Mouse (Mus musculus): ENCODE results near the gene Sox9. TPM values are rescaled to one million over a fixed set of nuclear protein-coding genes. Genes with fewer than 3 reads are reported as not detected.

Sox9 gene
- total and polyA plus RNA-seq, 3 experiments: not detected

DNA sequence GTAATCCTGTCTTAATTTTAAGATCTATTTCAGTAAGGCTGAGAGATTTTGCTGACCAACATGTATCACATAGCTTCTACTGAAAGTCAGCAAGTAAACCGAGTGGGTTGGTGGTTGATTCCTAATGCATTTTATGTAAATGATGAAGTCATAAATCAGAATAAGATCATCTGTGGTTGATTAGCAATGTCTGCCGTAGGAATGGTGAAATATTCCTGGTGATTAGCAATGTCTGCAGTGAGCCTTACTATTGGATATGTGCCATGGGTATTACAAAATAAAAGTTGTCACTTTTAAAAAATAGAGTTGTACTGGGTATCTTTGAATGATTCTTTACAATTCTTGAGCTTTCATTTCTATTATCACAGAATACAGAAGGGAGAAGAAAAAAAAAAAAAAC is 39.5 kb downstream of the Sox9 start:
- no peak for DNase-seq (ENCODE audit: low read depth, low spot score)
- Histone ChIP-seq H3K9me3 (replicated peaks; ENCODE audit: insufficient read depth, low read length) (no peaks in the 10 kb centered on the region), H3K9ac (ENCODE audit: control insufficient read depth, low read depth, low read length, poor library complexity, severe bottlenecking) (no peak overlapping the region), H3K27ac (ENCODE audit: control insufficient read depth, low read depth, low read length) (no peak overlapping the region), H3K4me1 (ENCODE audit: control insufficient read depth in 1 of 2, insufficient read depth in 2 of 2, low read length in 2 of 2) (no peaks in the 10 kb centered on the region), H3K79me2 (ENCODE audit: control insufficient read depth, insufficient read depth, low read length, poor library complexity) (no peaks in the 10 kb centered on the region), H3K4me3 (ENCODE audit: control insufficient read depth in 1 of 2, insufficient read depth in 1 of 2, low read depth in 2 of 2, low read length in 2 of 2) (no peak overlapping the region), H3K36me3 (ENCODE audit: control insufficient read depth in 1 of 2, insufficient read depth in 2 of 2, low read length in 2 of 2) (no peaks in the 10 kb centered on the region), H3K27me3 (ENCODE audit: control insufficient read depth in 1 of 2, insufficient read depth in 2 of 2, low read length in 2 of 2) (no peaks in the 10 kb centered on the region)
- TF ChIP-seq SIN3A (IDR thresholded peaks at IDR 0.05; ENCODE audit: low read length) (no peak), ZNF384 (IDR thresholded peaks at IDR 0.05; ENCODE audit: low read depth, low read length) (no peak), JUND (IDR thresholded peaks at IDR 0.05; ENCODE audit: low read depth, low read length) (no peak), POLR2AphosphoS5 (IDR thresholded peaks at IDR 0.05; ENCODE audit: borderline replicate concordance, low read depth, low read length) (no peak), MYB (IDR thresholded peaks at IDR 0.05; ENCODE audit: low read depth, low read length) (no peak)

DNA sequence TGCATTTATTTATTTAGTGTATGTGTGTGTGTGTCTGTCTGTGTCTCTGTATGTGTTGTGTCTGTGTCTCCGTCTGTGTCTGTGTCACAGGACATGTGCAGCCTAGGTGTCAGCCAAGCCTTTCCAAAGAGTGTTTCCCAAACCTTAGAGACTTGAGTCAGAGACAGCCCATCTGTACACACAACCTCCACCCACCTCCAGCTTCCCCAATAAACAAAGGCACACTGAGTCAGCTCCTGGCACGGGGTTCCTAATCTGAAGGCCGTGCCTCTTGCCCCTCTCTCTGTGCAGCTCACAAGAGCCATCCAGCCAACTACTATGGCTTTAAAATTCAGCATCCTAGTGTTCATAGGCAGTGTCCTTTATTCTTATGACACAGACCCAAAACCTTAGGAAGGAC is 42.1 kb downstream of the Sox9 start:
- H3K27me3 ChIP-seq (ENCODE audit: control insufficient read depth in 1 of 2, insufficient read depth in 2 of 2, low read length in 2 of 2): no peaks in the 10 kb centered on the region
- H3K4me1 ChIP-seq (ENCODE audit: control insufficient read depth in 1 of 2, insufficient read depth in 2 of 2, low read length in 2 of 2): no peaks in the 10 kb centered on the region
- no peak overlapping the region for H3K27ac ChIP-seq (ENCODE audit: control insufficient read depth, low read depth, low read length)
- H3K9me3 ChIP-seq (replicated peaks; ENCODE audit: insufficient read depth, low read length): no peaks in the 10 kb centered on the region
- no peak for DNase-seq (ENCODE audit: low read depth, low spot score)
- no peaks in the 10 kb centered on the region for H3K36me3 ChIP-seq (ENCODE audit: control insufficient read depth in 1 of 2, insufficient read depth in 2 of 2, low read length in 2 of 2)
- H3K79me2 ChIP-seq (ENCODE audit: control insufficient read depth, insufficient read depth, low read length, poor library complexity): no peaks in the 10 kb centered on the region
- TF ChIP-seq TCF12 (IDR thresholded peaks at IDR 0.05; ENCODE audit: low read depth, low read length) (no peak), EP300 (IDR thresholded peaks at IDR 0.05; ENCODE audit: low read depth in 1 of 2, low read length in 2 of 2) (no peak), HCFC1 (IDR thresholded peaks at IDR 0.05; ENCODE audit: low read depth, low read length) (no peak), ELF1 (IDR thresholded peaks at IDR 0.05; ENCODE audit: low read depth, low read length) (no peak), E2F4 (IDR thresholded peaks at IDR 0.05; ENCODE audit: borderline replicate concordance, low read depth, low read length) (no peak), ZMIZ1 (IDR thresholded peaks at IDR 0.05; ENCODE audit: low read depth, low read length) (no peak), MAX (IDR thresholded peaks at IDR 0.05; ENCODE audit: low read length) (no peak), GATA1 (IDR thresholded peaks at IDR 0.05; ENCODE audit: low read depth, low read length) (no peak), CHD1 (IDR thresholded peaks at IDR 0.05; ENCODE audit: low read depth, low read length) (no peak), KAT2A (conservative IDR thresholded peaks at IDR 0.05; ENCODE audit: low read depth, low read length) (no peak)
- H3K9ac ChIP-seq (ENCODE audit: control insufficient read depth, low read depth, low read length, poor library complexity, severe bottlenecking): no peak overlapping the region
- no peak overlapping the region for H3K4me3 ChIP-seq (ENCODE audit: control insufficient read depth in 1 of 2, insufficient read depth in 1 of 2, low read depth in 2 of 2, low read length in 2 of 2)
